Mouse (Mus musculus) left cerebral cortex, postnatal 4 days (tissue): ENCODE data around the gene Gm30302. TPM values are rescaled to one million over a fixed set of nuclear protein-coding genes. Genes with fewer than 3 reads are reported as not detected.

Experiments used
- DNase-seq: peaks from one replicate; pipeline ENCODE4 v3.0.0-alpha.2; 2022
- intact Hi-C: fragments of 180-260 bp; cut with DNase I; formaldehyde crosslinking; loops from one replicate; pipeline ENCODE4 v1.15.1; 2025
- total RNA-seq, 2 experiments: library from RNA; stranded (reverse); gene quantifications; 2 replicates each; pipeline ENCODE4 v1.2.3; 2021

The Gm30302 gene
- total RNA-seq, 2 experiments from 2014 or later = not detected

DNA sequence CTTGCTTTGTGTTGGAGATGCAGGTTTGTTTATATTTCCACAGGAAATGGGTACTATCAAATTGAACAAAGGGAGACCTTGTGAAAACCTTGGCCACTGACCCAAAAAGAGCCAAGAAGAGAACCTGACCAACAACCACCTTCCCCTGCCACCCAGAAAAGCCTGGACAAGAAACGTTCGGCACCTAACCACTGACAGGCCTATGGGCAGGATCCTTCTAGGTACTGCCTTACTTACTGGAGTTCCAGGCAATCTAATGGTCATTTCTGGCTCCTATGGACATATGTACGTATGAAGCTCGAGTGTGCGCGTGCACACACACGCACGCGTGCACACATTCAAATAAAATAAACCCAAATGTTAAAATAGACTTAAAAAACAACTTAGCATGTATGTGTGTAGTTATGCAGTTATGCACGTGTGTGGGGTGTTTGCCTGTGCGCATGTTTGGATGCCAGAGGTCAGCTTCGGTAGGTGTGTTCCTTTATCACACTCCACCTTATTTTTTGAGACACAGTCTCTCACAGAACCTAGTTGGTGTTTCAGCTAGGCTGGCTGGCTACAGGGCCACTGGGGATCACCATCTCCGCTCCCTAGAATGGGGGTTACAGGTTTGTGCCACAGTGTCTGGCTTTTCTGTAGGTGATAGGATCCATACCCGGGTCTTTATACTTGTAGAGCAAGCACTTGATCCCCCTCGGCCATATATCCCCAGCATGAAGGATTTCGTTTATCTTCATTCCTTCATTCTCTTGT, 57.3 kb downstream of the Gm30302 start:
- intact Hi-C loops = no loop called here
- DNase-seq = no peak

DNA sequence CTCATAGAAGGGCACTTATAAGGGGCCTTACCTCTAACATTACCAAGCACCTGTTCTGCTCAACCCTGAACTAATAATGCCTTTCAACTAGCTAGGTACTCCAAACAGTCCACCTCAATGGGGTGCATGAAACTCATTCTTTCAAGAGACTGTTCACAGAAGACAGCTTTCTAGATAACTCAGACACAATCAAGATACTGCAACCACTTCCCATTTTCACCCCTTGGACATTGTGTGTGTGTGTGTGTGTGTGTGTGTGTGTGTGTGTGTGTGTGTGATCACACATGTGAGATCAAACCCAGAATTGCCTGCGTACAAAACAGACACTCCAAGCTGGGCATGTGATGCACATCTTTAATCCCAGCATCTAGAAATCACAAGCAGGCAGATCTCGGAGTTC, 60.8 kb downstream of the Gm30302 start:
- intact Hi-C loops = no loop called here
- DNase-seq = no peak

DNA sequence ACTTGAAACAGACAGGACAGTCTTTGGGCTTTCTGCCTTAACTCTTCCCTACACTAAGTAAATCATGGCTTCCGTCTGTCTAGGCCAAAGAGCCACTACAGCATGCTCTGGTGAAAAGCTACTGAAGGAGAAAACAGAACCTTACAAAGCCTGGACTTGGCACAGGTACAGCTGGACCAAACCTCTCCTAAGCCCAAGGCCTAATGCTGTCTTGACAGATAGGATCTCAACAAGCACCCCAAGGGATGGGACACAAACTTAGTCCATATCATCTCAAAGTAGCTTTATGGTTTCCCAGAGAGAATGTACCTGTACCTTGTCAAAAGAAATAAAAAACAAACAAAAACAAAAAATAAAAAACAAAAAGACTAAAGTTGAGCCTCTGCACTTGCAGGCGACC, 62.4 kb downstream of the Gm30302 start:
- intact Hi-C loops = no loop called here
- DNase-seq = no peak

Other genes with a start within 250 kb of the Gm30302 start
- gene Omd, start 216.5 kb downstream of the Gm30302 start, total RNA-seq = 1 to 10 TPM; 1.2 to 1.4 TPM
- 10 to 100 TPM; 11.3 to 11.4 TPM for gene Ogn, start 191.0 kb downstream of the Gm30302 start, total RNA-seq
- 1 to 10 TPM; 2.5 to 3.0 TPM for gene Cenpp, start 146.2 kb downstream of the Gm30302 start, total RNA-seq
- gene Nol8, start 145.9 kb downstream of the Gm30302 start, total RNA-seq = 10 to 100 TPM; 29.2 to 29.3 TPM
- 10 to 100 TPM; 83.6 to 90.5 TPM for gene Iars, start 116.9 kb downstream of the Gm30302 start, total RNA-seq